Mouse (Mus musculus) left cerebral cortex, postnatal 14 days (tissue): ENCODE data around the gene Gna11. TPM values are rescaled to one million over a fixed set of nuclear protein-coding genes. Genes with fewer than 3 reads are reported as not detected.
A peak's percentile ranks its signal among the peaks of the same experiment; 100 is the strongest.

ENCODE experiments used
- DNase-seq, 2 experiments: peaks; one replicate each; pipeline ENCODE4 v3.0.0; 2021 to 2022; ENCODE audit warnings: low spot score in 2 of 2, mixed read lengths in 1 of 2
- intact Hi-C: fragments of 180-260 bp; cut with DNase I; formaldehyde crosslinking; loops from one replicate; pipeline ENCODE4 v1.15.1; 2025
- total RNA-seq, 2 experiments: library from RNA; stranded (reverse); gene quantifications; 2 replicates each; pipeline ENCODE4 v1.2.3; 2021

Gene Gna11
- total RNA-seq, 2 experiments from 2014 or later: 102 to 109 TPM

DNA sequence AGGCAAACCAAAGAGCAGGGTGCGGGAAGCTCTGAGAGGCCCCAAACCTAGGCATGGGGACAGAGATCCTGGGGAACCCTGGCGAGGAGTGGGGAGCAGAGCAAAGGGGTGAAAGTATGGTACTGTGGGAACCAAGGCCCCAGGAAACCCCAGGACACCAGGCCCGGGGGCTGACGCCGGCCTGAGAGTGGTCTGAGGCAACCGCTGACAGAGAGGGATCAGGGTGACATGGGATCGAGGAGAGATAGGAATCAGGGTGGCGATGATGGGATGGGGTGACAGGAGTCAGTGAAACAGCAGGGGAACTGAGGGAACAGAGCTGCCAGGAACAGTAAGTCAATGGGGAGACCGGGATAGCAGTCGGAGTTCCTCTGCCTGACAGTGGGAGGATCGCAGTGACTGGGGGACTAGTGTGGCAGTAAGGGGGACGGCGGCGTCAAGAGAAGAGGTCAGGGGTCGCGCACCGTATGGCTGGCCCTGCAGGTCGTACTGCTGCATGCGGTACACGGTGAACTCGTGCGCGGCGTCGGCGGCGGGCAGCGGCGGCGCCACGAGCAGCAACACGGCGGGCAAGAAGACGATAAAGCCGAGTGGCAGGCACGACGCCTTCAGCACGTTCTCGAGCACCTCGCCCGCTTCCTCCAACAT, 49.2 kb downstream of the Gna11 start:
- intact Hi-C loops: no loop called here
- peak in 1 of 2 experiments; percentile 54 for DNase-seq

DNA sequence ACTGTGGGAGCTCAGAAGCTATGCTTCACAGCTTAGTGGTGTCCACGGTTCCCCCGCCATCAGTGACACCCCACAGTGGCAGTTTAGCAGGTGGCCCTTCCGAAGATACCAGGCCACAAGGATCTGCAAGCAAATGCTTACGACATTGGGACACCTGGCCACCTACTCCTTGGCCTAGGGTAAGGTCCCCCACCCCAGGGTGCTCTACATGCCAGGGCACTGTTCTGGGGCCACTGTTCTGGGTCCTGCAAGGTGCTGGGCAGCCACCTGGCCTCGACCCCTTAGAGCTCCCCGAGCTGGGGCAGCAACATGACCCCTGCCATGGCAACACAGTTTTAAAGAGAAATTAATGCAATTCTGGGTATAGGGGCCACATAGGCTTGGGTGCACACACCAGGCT, 49.8 kb downstream of the Gna11 start:
- DNase-seq: peak; percentile 3 to 5
- intact Hi-C loops: no loop called here

DNA sequence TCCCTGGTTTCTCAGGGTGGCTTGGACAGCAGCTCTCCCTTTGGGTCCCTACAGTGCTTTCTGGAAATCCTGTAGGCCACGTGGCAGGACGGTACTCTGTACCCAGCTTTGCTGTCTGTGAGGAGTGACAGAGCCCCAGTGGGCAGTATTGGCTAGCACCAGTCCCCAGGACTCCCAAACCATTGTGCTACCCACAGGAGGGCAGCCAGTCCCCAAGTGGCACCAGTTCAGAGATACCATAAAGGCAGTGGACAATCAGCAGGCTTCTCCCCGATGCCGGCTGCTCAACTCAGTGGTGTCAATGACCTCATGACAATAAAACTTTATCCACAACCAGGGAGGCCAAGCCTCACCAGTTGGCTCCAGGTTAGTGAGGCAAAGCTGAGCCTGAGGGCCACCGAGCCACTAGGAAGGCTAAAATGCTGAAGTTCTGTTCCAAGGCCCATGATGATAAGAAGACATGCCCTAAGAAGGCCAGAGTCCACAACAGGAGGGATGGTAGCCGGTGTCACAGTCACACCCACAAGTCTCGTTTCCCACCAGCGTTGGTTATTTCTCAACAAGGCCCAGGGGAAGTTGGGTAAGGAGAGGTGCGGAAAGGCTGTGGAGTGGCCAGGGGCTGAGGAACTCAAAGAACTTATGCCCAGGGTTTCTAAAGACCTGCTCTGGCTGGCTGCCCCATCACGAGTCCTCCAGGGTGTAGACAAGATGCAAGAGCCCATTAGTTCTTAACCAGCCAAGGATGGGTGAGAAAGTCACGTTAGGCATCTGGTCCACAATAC, 50.5 kb downstream of the Gna11 start:
- DNase-seq: peak in 1 of 2 experiments; percentile 6
- intact Hi-C loops: no loop called here

DNA sequence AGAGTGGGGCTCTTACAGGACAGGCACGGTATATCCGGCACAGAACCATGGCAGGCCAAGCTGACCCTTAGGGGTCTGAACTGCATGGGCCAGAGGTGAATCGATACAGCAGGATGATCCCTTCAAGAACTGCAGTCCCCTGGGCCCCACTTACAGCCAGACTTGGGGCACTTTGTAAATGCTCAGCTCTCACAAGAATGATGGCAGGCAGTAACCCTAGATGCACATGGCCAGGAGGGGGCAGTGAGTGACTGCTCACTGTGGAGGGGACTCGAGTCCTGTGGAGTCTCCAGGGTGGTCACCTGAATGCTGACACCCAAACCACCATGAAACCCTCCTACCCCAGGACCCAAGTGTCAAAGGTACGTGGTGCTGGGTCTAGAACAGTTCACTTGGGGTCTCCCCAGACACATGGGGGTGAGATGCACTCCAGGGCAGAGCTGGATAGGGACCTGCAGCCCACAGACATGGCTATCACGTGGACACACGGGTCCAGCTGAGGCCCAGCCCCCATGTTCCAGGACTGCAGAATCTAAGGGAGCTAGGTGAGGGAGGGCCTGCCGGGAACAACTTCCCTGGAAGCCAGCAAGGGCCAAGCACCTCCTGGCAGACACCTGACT, 51.3 kb downstream of the Gna11 start:
- DNase-seq: peak; percentile 8 to 13
- intact Hi-C loops: no loop called here

DNA sequence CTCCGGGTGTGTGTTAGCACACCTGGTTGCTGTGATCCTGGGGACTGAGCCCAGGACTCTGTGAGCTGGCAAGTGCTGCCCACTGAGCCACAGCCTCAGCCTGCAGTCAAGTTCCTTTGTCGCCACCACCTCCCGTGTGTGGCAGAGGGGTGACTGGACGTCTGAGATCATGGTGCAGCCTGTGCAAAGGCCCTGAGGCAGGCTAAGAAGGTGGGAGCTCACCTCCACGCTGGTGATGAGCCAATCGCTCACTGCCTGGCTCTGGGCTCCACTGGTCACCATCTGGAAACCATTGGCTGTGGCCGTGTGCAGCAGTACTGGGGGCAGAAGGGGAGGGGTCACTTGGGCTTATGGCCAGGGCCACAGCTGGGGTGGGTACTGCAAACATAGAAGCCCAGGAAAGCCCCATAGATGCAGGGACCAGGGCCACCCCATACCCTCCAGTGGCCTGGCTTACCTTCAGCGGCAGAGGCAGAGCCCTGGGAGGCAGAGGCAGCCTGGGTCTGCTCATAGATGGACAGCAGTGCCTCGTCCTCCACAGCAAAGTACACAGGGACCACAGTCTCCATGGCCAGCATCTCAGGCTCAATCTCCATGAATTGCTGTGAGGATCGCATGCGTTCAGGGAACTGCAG, 52.3 kb downstream of the Gna11 start:
- DNase-seq: peak in 1 of 2 experiments; percentile 9
- intact Hi-C loops: no loop called here

DNA sequence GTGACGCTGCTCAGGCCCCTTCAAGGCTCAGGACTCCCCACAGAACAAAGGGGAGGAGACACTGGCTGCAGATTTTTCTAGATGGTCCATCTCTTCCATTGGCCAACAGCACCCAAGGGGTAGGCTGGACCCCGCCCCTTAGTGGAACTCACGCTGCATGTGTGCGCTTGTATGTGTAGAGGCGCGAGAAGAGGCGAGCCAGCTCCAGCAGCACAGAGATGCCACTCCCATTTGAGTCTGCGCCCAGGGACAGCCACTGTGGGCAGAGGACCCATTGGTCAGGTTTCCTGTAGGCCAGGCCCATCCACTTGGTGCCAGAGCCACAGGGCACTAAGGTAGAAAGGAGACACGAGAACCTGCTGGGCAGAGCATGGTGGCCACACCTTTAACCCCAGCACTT, 54.0 kb downstream of the Gna11 start:
- intact Hi-C loops: no loop called here

DNA sequence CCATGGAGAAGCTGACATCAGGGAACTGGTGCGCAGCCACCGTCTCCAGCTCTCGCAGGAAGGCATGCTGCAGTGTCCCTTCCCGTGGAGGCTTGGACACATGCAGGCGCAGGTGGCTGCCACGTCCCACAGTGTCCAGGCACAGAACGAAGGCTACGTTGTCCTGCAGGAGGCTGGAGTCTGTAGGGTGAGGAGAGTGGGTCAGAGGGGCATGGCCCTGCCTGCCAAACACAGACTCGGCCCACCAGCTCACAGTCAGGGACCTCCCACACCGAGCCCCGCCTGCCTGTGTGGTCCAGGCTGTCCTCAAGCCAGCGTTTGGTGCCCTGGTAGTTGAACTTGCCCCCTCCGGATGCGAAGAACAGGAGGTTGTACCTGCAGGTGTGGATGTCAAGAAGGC, 55.0 kb downstream of the Gna11 start:
- DNase-seq: no peak
- intact Hi-C loops: no loop called here

More for the DNA sequence above, 54.0 kb downstream of the Gna11 start:
- peak in 1 of 2 experiments; percentile 2 for DNase-seq

DNA sequence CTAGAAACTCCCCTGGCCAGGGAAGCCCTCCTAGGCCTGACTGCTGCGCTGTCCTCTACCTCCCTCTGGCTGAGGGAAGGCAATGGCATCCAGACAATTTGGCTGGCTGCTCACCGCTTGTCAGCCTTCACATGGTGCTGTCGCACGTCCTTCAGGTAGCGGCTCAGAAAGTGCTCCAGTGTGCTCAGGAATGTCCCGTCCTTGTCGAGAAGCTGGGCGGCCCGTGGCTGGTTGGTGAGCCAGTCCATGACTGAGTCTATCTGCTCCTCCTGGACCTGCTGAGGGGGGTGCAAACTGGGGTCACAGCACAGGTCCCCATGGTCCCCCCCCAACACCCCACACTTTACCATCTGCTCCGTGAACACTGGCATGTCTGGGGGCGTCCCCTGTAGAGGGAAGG, 56.9 kb downstream of the Gna11 start:
- DNase-seq: no peak
- intact Hi-C loops: no loop called here

DNA sequence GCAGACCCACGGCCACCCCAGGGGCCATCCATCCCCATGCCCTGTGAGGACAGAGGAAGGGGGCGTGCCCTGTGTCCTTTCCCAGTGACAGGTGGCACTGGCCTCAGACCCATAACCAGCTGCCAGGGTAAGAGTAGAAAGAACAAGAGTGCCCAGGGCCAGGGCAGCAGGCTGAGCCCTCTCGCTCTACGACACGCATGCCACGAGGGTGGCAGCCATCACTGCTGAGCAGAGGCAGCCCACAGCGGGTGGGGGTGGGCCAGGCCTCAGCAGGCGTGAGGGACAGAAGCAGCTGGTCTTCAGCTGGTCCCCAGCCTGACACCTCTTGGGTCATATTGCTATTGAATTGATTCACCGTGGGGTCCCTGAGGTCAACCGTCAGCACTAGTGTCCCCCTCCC, 58.5 kb downstream of the Gna11 start:
- DNase-seq: no peak
- intact Hi-C loops: no loop called here

DNA sequence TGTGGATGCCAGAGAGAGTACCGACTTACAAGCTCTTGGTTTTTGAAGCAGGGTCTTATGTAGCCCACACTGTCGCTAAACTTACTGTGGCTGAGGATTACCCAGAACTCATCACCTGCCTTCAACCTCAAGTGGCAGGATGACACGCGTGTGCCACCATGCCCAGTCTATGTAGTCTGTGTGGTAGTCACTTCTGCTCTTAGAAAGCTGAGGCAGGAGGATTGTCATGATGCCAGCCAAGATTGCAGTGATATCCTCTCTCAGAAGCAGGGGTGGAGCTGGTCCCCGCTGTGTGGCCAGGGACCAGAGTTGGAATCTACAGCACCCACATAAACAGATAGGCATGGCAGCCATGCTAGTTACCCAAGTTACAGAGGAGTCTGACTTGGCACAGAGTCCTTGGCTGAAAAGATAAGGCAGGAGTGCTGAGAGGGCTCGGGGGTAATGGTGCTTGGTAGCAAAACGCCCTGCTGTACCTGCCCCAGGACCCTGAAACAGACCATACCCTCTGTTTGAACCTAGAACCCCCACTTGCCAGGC, 59.4 kb downstream of the Gna11 start:
- no peak for DNase-seq
- intact Hi-C loops: no loop called here

DNA sequence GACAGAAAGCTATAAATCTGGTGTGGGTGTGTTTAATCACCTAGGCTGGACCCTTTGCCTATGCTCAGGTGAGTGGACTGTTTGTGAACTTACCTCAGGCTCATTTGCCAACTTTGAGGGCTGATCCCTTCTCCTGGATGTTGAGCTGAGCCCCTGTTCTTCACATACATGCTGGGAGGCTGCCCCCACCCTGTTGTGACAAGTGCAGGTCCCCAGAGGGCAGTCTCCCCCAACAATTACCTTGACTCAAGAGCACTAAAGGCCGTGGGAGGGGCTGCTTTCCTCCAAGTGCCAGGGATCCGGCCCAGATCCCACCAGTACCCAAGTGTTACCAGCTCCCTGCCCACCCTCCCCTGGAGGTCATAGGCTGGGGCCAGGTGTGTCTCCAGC, 59.9 kb downstream of the Gna11 start:
- intact Hi-C loops: no loop called here
- no peak for DNase-seq

DNA sequence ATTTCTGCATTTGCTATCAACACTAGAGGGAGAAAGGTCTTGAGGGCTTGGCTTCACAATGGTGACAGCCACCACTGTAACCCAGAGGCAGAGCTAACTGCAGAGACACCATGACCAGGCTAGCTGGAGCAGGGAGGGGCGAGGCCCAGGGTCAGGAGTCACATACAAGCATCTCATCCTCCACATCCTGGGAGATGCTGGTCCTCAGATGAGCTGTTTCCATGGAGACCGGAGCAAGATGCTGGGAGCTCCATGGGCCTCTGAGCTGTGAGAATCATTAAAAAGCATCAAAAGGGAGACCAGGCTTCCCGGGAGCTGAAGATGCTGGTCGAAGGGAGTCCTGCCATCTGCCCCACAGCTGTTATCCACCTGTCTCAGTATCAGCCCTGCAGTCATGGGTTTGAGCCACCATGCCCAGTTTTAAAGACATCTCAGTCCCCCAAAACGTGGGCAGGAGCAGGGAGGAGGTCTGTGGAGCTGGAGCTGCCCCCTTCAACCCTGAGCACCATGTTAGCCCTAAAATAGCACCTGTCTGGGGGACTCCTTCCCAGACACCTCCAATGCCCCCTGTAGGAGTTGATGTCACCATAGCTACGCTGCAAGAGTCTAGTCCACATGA, 60.4 kb downstream of the Gna11 start:
- intact Hi-C loops: no loop called here

DNA sequence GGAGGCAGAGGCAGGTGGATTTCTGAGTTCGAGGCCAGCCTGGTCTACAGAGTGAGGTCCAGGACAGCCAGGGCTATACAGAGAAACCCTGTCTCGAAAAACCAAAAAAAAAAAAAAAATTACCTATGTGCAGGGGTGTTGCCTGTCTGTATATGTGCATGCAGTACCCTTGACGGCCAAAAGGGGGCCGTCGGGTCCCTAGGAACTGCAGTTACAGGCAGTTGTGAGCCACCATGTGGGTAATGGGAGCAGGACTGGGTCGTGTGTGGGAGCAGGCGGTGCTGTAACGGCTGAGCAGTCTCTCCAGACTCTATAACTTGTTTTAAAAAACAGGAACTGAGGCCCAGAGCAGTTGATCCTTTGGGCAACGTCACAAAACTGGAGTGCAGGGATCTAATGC, 61.0 kb downstream of the Gna11 start:
- peak; percentile 67 to 86 for DNase-seq
- intact Hi-C loops: no loop called here

More for the DNA sequence above, 60.4 kb downstream of the Gna11 start:
- peak in 1 of 2 experiments; percentile 59 for DNase-seq

DNA sequence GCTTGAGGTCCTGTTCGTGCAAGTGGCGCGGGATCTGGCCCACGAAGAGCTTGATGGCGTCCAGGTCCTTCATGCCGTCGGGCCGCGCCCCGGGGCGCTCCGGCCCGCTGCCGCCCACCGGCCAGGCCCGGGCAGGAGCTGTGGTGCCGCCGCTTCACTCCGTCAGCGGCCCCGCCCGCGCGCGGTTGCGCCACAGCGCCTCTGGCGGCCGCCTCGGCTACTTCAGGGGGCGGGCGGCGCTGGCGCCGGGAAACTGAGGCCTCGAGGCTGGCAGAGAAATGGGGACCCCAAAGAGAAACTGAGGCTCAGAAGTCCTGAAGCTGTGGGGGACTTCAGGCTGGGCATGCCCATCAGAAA, 62.5 kb downstream of the Gna11 start, which contains the start of gene Celf5:
Celf5 (minus strand) TSS at position 177 of the 357 bp plus-strand sequence.
- peak in 1 of 2 experiments; percentile 77 for DNase-seq
- intact Hi-C loops: no loop called here

DNA sequence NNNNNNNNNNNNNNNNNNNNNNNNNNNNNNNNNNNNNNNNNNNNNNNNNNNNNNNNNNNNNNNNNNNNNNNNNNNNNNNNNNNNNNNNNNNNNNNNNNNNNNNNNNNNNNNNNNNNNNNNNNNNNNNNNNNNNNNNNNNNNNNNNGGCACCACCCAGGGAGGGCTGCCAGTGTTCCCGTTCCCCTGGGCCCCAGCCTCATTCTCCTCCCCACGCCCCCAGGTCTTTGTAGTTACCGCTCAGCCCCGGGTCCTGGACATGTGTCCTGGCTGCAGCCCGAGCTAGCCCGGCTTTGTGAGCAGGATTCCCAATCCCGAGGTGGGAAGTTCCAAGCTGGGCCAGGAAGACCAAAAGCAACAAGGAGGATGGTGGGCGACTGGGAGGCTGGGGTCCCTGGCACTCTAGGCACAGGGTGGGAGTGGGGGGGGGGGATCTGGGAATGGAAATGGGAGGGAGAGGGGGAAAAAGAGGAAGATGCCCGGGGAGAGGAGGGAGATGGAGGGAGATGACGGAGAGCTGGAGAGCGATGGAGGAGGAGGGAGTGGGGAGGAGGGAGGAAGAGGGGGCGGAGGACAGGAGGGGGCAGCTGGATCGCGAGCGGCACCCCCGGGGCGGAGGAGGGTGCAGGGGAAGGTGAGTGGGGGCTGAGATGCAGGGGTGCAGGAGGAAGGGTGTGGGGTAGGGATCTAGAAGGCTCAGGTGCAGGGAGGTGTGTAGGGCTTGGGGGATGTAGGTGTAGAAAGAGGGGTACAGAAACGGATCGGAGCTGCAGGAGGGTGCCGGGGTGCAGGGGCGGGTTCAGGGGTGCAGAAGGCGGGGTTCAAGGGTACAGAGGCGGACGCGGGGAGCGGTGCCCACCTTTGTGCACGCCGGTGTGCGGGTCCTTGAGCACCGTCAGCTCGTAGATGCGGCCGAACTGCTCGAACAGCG, 63.1 kb downstream of the Gna11 start:
- DNase-seq: no peak
- intact Hi-C loops: no loop called here
